Mouse (Mus musculus) urinary bladder, postnatal 4 days (tissue): Measurements from ENCODE around the gene Arpp19.

Source experiments
- DNase-seq, 2 experiments: peaks; one replicate each; pipeline ENCODE4 v3.0.0; 2021 to 2022; ENCODE audit warnings: low spot score in 2 of 2

Arpp19 gene

DNA sequence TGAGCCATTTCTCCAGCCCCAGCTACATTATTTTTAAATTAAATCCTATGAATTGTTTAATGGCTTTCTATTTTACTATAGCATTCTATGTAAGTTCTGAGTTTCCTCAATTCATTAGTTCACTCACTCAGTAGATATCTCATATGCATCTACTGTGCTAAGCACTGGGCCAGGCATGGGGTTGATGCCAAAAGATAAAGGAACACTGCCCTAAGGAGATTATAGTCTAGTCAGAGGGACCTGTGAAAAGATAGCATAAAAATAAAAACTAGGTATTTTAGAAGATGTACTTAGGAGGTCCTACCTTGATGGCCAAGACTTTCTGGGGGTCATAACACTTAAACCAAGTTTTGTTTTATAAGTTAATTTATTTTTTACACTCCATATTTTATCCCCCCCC lies 64.7 kb downstream of the Arpp19 start:
- DNase-seq = no peak
